Mouse (Mus musculus): ENCODE results near the gene Fbxo34. TPM values are rescaled to one million over a fixed set of nuclear protein-coding genes. Genes with fewer than 3 reads are reported as not detected.
"Not testable (repeated sequence)": the region's sequence is repeated elsewhere in the genome, so short reads cannot be mapped to it uniquely, and the experiment has no call there.

Fbxo34 gene
- total RNA-seq, 2 experiments from 2014 or later: 97.0 to 104 TPM

GRCm38 (mm10) chr14:47510244-47510643 is 60.0 kb downstream of the Fbxo34 start:
- intact Hi-C loops (cut with DNase I): no loop called here
- DNase-seq (ENCODE audit: low spot score in 2 of 2): no peak

DNA sequence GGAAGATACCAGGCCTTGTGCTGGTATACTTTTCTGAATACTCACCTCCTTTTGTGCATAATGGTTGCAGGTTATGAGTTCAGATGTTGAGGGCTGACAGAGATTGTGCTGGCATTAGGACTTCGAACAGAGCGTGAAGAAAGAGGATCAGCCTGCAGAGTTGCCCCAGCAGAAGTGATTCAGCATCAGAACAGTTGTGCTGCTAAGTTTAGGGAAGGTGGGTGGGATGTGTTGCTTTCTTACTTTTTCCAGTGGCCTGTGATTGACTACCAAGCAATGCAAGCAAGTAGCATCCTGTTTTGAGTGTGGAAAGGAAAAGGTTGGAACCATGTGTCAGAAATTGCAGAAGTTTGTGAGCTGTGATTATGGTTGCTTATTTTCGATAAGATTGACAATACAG is 63.4 kb downstream of the Fbxo34 start:
- DNase-seq (ENCODE audit: low spot score in 2 of 2): peak in 1 of 2 experiments; percentile 91
- intact Hi-C loops (cut with DNase I): no loop called here

DNA sequence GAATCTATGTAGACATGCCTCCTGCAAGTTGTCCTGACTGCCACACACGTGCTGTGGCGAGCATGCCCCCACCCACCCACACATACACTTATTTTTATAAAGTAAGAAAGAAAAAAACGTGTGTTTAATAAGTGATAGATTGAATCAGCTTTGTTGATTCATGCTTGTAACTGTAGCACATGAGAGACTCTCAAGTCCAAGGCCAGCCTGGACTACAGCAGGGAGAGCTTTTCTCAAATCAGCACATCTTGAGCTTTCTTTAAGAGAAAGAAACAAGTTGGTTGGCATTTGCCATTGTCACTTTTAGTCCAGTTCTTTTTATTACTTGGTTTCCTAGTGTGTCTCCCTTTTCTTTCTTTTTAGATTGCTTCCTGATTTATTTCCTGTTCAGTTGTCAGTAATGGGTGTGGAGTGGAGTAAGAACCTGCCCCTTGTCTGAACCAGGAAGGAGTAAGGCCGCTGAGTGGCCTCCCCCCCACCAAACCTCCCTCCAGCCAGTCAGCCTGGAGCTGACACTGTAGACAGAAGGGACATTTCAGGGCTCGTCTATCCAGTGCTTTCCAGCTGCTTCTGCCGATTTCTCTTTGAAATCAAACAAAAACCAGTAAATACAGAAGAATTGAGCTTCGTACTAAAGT is 64.7 kb downstream of the Fbxo34 start:
- intact Hi-C loops (cut with DNase I): no loop called here
- no peak for DNase-seq (ENCODE audit: low spot score in 2 of 2)

DNA sequence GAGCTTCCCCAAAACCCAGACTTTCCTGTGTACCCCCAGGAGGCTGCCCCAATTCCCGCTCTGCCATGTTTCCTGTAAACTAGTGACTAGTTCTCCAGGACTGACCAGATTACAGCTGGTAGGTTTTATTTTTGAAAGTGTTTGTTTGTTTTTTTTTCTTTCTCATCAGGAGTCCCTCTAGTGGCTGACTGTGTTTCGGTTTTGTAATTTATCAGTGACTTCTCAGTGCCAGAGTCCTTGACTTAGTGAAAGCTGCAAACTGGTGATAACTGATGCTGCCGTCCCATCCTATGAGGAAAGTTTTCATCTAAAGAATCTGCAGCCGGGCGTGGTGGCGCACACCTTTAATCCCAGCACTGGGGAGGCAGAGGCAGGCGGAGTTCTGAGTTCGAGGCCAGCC is 65.4 kb downstream of the Fbxo34 start:
- no peak for DNase-seq (ENCODE audit: low spot score in 2 of 2)
- intact Hi-C loops (cut with DNase I): no loop called here

DNA sequence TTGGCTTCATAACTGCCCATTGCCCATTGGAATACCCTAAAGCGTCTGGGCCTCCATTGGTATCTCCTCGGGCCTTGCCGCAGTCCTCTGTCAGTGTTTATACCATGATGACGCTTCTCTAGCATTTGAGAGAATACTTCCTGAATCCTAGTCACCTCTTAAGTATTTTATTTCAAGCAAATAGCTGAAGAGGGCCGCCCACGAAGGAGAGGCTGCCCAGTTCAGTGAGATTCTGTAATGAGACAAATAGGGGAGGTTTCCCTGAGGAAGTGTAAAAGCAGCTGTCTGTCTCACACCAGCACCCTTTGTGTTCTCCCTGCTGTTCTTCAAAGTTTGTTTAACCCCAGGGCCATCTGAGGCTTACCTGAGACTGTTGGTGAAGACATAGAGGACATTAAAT is 66.5 kb downstream of the Fbxo34 start:
- intact Hi-C loops (cut with DNase I): no loop called here

DNA sequence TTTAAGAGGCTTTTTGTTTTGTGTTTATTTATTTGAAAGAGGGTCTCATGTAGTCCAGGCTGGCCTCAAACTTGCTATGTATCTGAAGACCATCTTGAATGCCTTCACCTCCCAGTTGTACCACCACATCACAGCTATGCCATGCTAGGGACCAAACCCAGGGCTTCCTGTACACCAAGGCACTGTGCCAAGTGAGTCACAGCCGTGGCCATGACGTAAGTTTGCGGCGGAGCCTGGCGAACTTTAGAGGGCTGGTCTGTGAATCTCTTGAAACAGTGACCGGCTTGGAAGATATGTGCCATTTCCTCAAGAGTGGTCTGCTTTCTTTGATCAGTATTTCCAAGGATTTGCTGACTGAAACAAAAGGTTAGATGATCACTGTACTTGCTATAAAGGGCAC is 68.4 kb downstream of the Fbxo34 start:
- intact Hi-C loops (cut with DNase I): no loop called here

More for the DNA sequence above, 66.5 kb downstream of the Fbxo34 start:
- peak in 1 of 2 experiments; percentile 69 for DNase-seq (ENCODE audit: low spot score in 2 of 2)

GRCm38 (mm10) chr14:47520751-47521449 is 70.7 kb downstream of the Fbxo34 start:
- DNase-seq (ENCODE audit: low spot score in 2 of 2): no peak
- intact Hi-C loops (cut with DNase I): no loop called here

More for the DNA sequence above, 68.4 kb downstream of the Fbxo34 start:
- no peak for DNase-seq (ENCODE audit: low spot score in 2 of 2)

DNA sequence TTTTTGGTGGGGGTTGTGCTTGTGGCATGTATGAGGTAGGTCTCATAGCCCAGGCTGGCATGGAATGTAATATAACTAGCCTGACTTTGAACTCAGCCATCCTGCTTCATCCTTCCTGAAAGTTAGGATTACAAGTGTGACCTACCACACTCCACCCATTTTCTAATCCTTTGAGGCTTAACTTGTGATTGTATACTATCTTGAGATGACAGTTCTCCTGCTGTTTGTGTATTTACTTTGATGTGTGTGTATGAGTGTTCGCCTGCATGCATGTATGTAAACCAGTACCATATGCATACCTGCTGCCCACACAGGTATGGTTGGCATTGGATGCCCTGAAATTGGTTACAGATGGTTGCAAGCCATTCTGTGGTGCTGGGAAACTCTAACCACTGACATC is 71.4 kb downstream of the Fbxo34 start:
- no peak for DNase-seq (ENCODE audit: low spot score in 2 of 2)
- intact Hi-C loops (cut with DNase I): no loop called here

- no peak for DNase-seq (ENCODE audit: low spot score in 2 of 2)
- intact Hi-C loops (cut with DNase I): no loop called here
These were observed 72.1 kb downstream of the Fbxo34 start for GRCm38 (mm10) chr14:47522301-47522700.

GRCm38 (mm10) chr14:47525374-47525773 is 75.2 kb downstream of the Fbxo34 start:
- peak in 1 of 2 experiments; percentile 52 for DNase-seq (ENCODE audit: low spot score in 2 of 2)
- intact Hi-C loops (cut with DNase I): loop anchor here (2.0 kb wide), 1 partner anchor 19 kb away; no protein-coding TSS in a partner anchor

GRCm38 (mm10) chr14:47525861-47526260 is 75.6 kb downstream of the Fbxo34 start:
- DNase-seq (ENCODE audit: low spot score in 2 of 2): peak in 1 of 2 experiments; percentile 77
- intact Hi-C loops (cut with DNase I): loop anchor here (1.0 to 2.0 kb wide), 2 partner anchors 19 to 52 kb away; no protein-coding TSS in a partner anchor

- DNase-seq (ENCODE audit: low spot score in 2 of 2): no peak
- intact Hi-C loops (cut with DNase I): no loop called here
These were observed 77.6 kb downstream of the Fbxo34 start for GRCm38 (mm10) chr14:47527833-47528232.

DNA sequence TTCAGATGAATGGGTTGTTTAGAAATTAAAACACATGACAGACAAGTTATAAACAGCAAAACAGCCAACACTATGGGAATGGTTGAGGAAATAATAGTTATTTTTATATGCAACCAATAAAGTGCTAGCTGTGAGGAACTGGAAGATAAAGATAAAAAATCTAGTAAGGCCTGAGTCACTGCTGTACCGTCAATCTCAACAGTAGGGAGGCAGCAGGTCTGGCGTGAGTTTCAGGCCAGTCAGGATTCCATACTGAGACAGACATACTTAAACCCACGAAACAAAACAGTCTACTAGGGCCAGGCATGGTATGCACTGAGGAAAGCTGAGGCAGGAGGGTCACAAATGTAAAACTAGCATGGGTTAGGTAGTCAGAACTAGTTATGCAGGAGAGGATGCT is 78.1 kb downstream of the Fbxo34 start:
- intact Hi-C loops (cut with DNase I): no loop called here
- no peak for DNase-seq (ENCODE audit: low spot score in 2 of 2)

DNA sequence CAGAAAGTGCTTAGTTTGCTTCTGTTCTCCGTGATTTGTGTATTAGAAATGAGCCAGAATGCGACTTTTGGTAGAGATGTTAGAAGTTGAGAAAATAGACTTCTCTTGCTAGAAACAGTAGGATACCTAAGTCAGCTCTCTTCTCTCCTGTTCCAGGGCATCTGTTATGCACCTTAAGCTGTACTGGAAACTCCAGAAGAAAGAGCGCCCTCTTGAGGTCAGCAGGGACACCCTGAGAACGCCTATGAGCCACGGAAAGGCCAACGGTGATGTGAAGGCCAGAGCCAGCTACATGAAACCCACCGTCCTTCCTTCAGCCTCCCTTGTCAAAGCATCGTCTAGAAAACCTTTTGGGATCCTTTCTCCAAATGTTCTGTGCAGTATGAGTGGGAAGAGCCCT is 78.8 kb downstream of the Fbxo34 start:
- intact Hi-C loops (cut with DNase I): no loop called here
- peak; percentile 72 to 85 for DNase-seq (ENCODE audit: low spot score in 2 of 2)

DNA sequence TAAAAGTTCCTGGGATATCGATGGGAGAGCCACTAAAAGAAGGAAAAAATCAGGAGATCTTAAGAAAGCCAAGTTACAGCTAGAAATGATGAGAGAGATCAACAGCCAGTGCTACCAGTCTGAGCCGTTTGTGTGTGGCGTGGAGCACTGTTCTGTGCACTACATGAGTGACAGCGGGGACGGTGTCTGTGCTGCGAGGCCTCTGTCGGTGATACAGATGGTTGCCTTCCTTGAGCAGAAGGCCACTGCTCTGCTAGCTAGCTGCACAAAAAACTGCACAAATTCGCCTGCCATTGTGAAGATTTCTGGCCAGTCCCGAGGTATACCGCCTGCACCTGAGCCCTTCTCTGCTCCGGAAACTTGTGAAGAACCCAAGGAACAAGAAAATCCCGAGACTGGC is 79.4 kb downstream of the Fbxo34 start:
- DNase-seq (ENCODE audit: low spot score in 2 of 2); intact Hi-C loops (cut with DNase I): not testable (repeated sequence)

DNA sequence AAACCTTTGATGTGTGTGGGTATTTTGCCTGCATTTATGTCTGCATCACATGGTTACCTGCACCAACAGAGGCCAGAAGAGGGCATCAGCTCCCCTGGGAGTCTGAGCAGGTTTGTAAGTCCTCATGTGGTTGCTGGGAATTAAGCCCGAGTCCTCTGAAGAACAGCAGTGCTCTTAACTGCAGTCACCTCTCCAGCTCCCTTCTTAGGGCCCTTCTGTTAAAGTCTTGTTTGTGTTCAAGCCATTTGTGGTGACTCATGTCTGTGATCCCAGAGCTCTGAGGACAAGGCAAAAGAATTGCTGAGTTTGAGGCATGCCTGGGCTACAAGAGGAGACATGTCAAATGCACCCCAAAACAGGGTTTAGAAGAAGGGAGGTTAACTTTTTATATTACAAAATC is 82.3 kb downstream of the Fbxo34 start:
- intact Hi-C loops (cut with DNase I): loop anchor here (2.0 to 5.0 kb wide), 2 partner anchors 60 to 200 kb away; no protein-coding TSS in a partner anchor
- no peak for DNase-seq (ENCODE audit: low spot score in 2 of 2)

GRCm38 (mm10) chr14:47533365-47534175 is 83.3 kb downstream of the Fbxo34 start:
- intact Hi-C loops (cut with DNase I): loop anchor here (2.0 to 5.0 kb wide), 2 partner anchors 61 to 201 kb away; no protein-coding TSS in a partner anchor
- DNase-seq (ENCODE audit: low spot score in 2 of 2): peak in 1 of 2 experiments; percentile 83

- DNase-seq (ENCODE audit: low spot score in 2 of 2): no peak
- intact Hi-C loops (cut with DNase I): loop anchor here (5.0 kb wide), 1 partner anchor 202 kb away; no protein-coding TSS in a partner anchor
These were observed 83.9 kb downstream of the Fbxo34 start for GRCm38 (mm10) chr14:47534176-47534525.

DNA sequence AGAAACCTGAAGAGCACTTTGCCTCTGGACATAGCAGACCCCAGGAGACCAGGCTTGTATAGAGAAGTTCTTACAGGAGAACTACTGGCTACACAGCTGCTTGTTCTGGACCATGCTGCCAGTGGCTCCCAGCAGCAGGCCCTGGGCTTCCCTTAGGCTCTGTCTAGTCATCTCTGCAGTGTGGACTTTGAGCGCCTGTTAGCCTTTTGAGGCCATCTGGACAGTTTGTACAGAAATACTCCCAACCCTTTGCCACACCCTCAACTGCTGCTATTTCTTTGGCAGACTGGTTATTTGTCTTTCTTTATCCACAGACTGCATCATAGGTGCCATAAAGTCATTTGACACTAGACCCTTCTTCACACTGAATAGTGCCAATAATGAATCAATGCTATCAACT is 84.9 kb downstream of the Fbxo34 start:
- intact Hi-C loops (cut with DNase I): no loop called here
- no peak for DNase-seq (ENCODE audit: low spot score in 2 of 2)

DNA sequence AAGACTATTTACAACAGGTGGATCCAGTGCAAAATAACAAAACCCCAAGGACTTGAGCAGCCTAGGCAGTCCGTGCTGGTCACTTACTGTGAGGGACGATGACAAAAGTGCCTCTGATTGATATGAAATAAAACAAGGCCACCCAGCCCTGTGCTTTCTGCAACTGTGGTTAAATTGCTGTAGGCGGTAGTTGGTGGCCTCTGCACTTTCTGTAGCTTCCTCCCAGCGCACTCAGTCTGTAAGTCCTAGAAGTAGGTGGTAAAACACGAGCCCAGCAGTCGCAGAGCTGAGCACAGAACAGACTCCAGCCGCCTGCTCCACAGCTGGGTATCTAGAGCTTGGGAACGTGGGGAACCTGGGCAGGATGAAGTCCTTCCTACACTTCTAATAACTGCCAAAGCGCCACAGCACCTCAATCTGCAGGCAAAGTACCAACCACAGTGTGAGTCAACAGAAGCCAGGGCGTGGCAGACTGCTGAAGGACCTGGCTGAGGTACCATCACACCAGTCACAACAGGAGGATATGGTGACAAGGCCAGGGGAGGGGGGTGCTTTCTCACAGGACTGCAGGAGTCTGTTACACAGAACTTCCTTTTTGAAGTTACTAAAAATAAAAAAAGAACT is 91.2 kb downstream of the Fbxo34 start:
- intact Hi-C loops (cut with DNase I): no loop called here
- no peak for DNase-seq (ENCODE audit: low spot score in 2 of 2)
